Comparison of ENCODE assay signal across 10 mouse cellular contexts in the genomic region with DNA sequence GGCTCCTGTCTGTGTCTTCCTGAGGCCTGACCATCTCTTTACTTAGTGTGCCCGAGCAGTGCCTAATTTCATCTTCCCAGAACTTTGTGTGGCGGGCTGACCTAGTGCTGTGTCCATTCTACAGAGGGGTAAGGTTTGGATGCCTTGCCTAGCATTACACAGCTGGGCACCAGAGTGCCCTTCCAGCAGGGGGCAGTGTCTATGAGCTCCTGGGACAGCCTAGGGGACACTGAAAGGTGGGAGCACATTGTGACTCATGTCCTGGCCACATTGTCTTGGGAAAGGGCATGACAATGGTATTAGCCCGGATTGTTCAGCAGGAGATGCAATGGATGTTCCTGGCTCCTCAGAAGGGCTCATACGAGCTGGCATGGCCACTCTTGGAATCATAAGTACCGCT. TPM values are rescaled to one million over a fixed set of nuclear protein-coding genes. Genes with fewer than 3 reads are reported as not detected.
DNase-seq lines count a peak whose midpoint lies in the region; ATAC-seq and TF ChIP-seq lines count a peak whose summit lies in the region.
"Had no signal": no experiment of that assay in that cellular context is flagged by ENCODE, and none has a peak within 500 bp of the region (broad histone marks: within the 10 kb centered on the region; RNA-seq: fewer than 3 reads in every experiment).

No protein-coding gene starts in this region.

- H3K9ac ChIP-seq in heart, adult 2 months (ENCODE audit: low read depth, low read length): no peak overlapping the region
- no peak overlapping the region for H3K9ac ChIP-seq in heart, embryonic 12.5 days
- H3K9ac ChIP-seq: neural tube, embryonic 15.5 days had no signal

- no peaks in the 10 kb centered on the region for H3K9me3 ChIP-seq in heart, embryonic 12.5 days (replicated peaks)
- H3K9me3 ChIP-seq: neural tube, embryonic 15.5 days had no signal

- no peak for TF ChIP-seq POLR2A in heart, adult 2 months (IDR thresholded peaks at IDR 0.05; ENCODE audit: insufficient read depth, low read depth, low read length)
- no peak for TF ChIP-seq POLR2A in cortical plate, adult 2 months (IDR thresholded peaks at IDR 0.05; ENCODE audit: extremely low read depth, insufficient read depth, low read length)

- H3K27ac ChIP-seq in heart, adult 2 months: no peak overlapping the region
- H3K27ac ChIP-seq in heart, embryonic 12.5 days (ENCODE audit: poor library complexity, severe bottlenecking): no peak overlapping the region
- H3K27ac ChIP-seq in cortical plate, adult 2 months (ENCODE audit: insufficient read depth, low read length): no peak overlapping the region
- H3K27ac ChIP-seq: neural tube, embryonic 15.5 days had no signal

- peak; percentile 89 for TF ChIP-seq CTCF in heart, adult 2 months (IDR thresholded peaks at IDR 0.05)
- peak; percentile 25 for TF ChIP-seq CTCF in cortical plate, adult 2 months (IDR thresholded peaks at IDR 0.05; ENCODE audit: extremely low read depth, insufficient read depth, low read length)

- no peaks in the 10 kb centered on the region for H3K36me3 ChIP-seq in heart, adult 2 months (ENCODE audit: control insufficient read depth, insufficient read depth, low read length)
- H3K36me3 ChIP-seq in heart, embryonic 12.5 days: no peaks in the 10 kb centered on the region
- H3K36me3 ChIP-seq: neural tube, embryonic 15.5 days had no signal

- no peak overlapping the region for H3K4me3 ChIP-seq in heart, adult 2 months
- H3K4me3 ChIP-seq in heart, embryonic 12.5 days: no peak overlapping the region
- no peak overlapping the region for H3K4me3 ChIP-seq in cortical plate, adult 2 months (ENCODE audit: insufficient read depth, low read length)
- H3K4me3 ChIP-seq: neural tube, embryonic 15.5 days had no signal

- 65% methylated on average over 5 of the region's 5 CpGs for WGBS in heart, adult 2 months
- WGBS in heart, embryonic 12.5 days: 76% methylated on average over 5 of the region's 5 CpGs

- no peak for ATAC-seq in heart, embryonic 12.5 days (ENCODE audit: insufficient number of reproducible peaks, low FRiP score)
- peak; percentile 70 for ATAC-seq in megakaryocyte progenitor cell, adult 5-6 weeks (replicated peaks; ENCODE audit: poor library complexity)
- ATAC-seq in erythroid progenitor cell, adult 5-6 weeks (replicated peaks; ENCODE audit: low FRiP score, poor library complexity, severe bottlenecking): no peak

- DNase-seq in heart, adult 2 months: peak; percentile 61 to 75
- peak; percentile 50 to 62 for DNase-seq in CD8-positive naive resting alpha-beta T cell, adult 2 months (ENCODE audit: low read depth in 2 of 2, low spot score in 2 of 2)
- DNase-seq in layer of hippocampus, adult 8-10 months (ENCODE audit: low spot score in 2 of 2): no peak
- no peak for DNase-seq in left cerebral cortex, postnatal 4 days

- no peak overlapping the region for H3K4me2 ChIP-seq in heart, embryonic 12.5 days
- H3K4me2 ChIP-seq: neural tube, embryonic 15.5 days had no signal

- H3K79me2 ChIP-seq in heart, adult 2 months (replicated peaks; ENCODE audit: control insufficient read depth, insufficient read depth, low read length): no peaks in the 10 kb centered on the region

- H3K4me1 ChIP-seq in heart, adult 2 months (ENCODE audit: control insufficient read depth, insufficient read depth, low read length): no peaks in the 10 kb centered on the region; the same call in 1 of the 2 replicates
- H3K4me1 ChIP-seq in heart, embryonic 12.5 days (replicated peaks): peaks cover 11% of the 10 kb centered on the region
- no peaks in the 10 kb centered on the region for H3K4me1 ChIP-seq in cortical plate, adult 2 months (ENCODE audit: control insufficient read depth, insufficient read depth, low read length)

- intact Hi-C loops in heart, adult 2 months (cut with DNase I): loop anchor here (1.0 kb wide), 2 partner anchors 14 to 36 kb away; no protein-coding TSS in a partner anchor
- intact Hi-C loops in left cerebral cortex, postnatal 4 days (cut with DNase I): no loop called here

- H3K27me3 ChIP-seq in heart, adult 2 months (ENCODE audit: control insufficient read depth, insufficient read depth, low read length): no peaks in the 10 kb centered on the region
- H3K27me3 ChIP-seq in heart, embryonic 12.5 days (replicated peaks): peaks cover 23% of the 10 kb centered on the region

- TF ChIP-seq EP300 in heart, adult 2 months (IDR thresholded peaks at IDR 0.05; ENCODE audit: insufficient read depth, low read depth, low read length): 0 out of 2 replicates have a peak, but pooled peaks have one; percentile 60

RNA-seq across cellular contexts. Expression of gene Scnn1a, which starts 7.8 kb away (rescaled TPM):
- under 1 TPM; 0.37 to 0.75 TPM for total RNA-seq in heart, adult 2 months (2021)
- 0.76 and 3.1 TPM in 2 replicates for polyA plus RNA-seq in heart, adult 2 months (2012; rRNA removed)
- polyA plus RNA-seq in heart, embryonic 12.5 days (2016; fragmentation: Nextera tagmentation; extraction: Ambion mirVana): 0.70 and 0.80 TPM in 2 replicates
- polyA plus RNA-seq in cortical plate, adult 2 months (2012; rRNA removed): 4.0 and 4.7 TPM in 2 replicates
- 21.8 and 22.9 TPM in 2 replicates for total RNA-seq in megakaryocyte progenitor cell, adult 5-6 weeks (2015)
- total RNA-seq in megakaryocyte progenitor cell, adult 5-6 weeks (2017): 0.75 and 1.7 TPM in 2 replicates
- total RNA-seq in layer of hippocampus, adult 8-10 months (2022): 1 to 10 TPM; 4.3 to 5.6 (median 5.3) TPM
- 1 to 10 TPM; 1.5 to 2.1 TPM for total RNA-seq in left cerebral cortex, postnatal 4 days (2021)
- 2.9 and 7.6 TPM in 2 replicates for total RNA-seq in erythroid progenitor cell, adult 5-6 weeks (2015; ENCODE audit: low replicate concordance)
- not detected in 2 replicates for total RNA-seq in erythroid progenitor cell, adult 5-6 weeks (2017; ENCODE audit: low replicate concordance)

RNA-seq across cellular contexts. Expression of gene Ltbr, which starts 14.6 kb away (rescaled TPM):
- total RNA-seq in heart, adult 2 months (2021): 10 to 100 TPM; 28.2 to 28.8 TPM
- polyA plus RNA-seq in heart, adult 2 months (2012; rRNA removed): 34.8 and 36.5 TPM in 2 replicates
- polyA plus RNA-seq in heart, embryonic 12.5 days (2016; fragmentation: Nextera tagmentation; extraction: Ambion mirVana): 40.9 and 41.2 TPM in 2 replicates
- polyA plus RNA-seq in cortical plate, adult 2 months (2012; rRNA removed): 10.3 and 10.8 TPM in 2 replicates
- total RNA-seq in megakaryocyte progenitor cell, adult 5-6 weeks (2015): 17.5 and 18.7 TPM in 2 replicates
- 28.2 and 43.7 TPM in 2 replicates for total RNA-seq in megakaryocyte progenitor cell, adult 5-6 weeks (2017)
- 10 to 100 TPM in 2 of 4 experiments, 1 to 10 TPM in 2; 8.1 to 16.8 (median 11.5) TPM for total RNA-seq in layer of hippocampus, adult 8-10 months (2022)
- 10 to 100 TPM in 1 of 2 experiments, 1 to 10 TPM in 1; 9.6 to 10.7 TPM for total RNA-seq in left cerebral cortex, postnatal 4 days (2021)
- 0.84 and 5.0 TPM in 2 replicates for total RNA-seq in erythroid progenitor cell, adult 5-6 weeks (2015; ENCODE audit: low replicate concordance)
- 2.8 and 3.5 TPM in 2 replicates for total RNA-seq in erythroid progenitor cell, adult 5-6 weeks (2017; ENCODE audit: low replicate concordance)

RNA-seq across cellular contexts. Expression of gene Tnfrsf1a, which starts 20.9 kb away (rescaled TPM):
- total RNA-seq in heart, adult 2 months (2021): 10 to 100 TPM; 50.8 to 62.8 TPM
- 57.1 and 59.7 TPM in 2 replicates for polyA plus RNA-seq in heart, adult 2 months (2012; rRNA removed)
- polyA plus RNA-seq in heart, embryonic 12.5 days (2016; fragmentation: Nextera tagmentation; extraction: Ambion mirVana): 37.2 and 37.9 TPM in 2 replicates
- polyA plus RNA-seq in cortical plate, adult 2 months (2012; rRNA removed): 13.6 and 14.9 TPM in 2 replicates
- total RNA-seq in megakaryocyte progenitor cell, adult 5-6 weeks (2015): 56.9 and 61.8 TPM in 2 replicates
- total RNA-seq in megakaryocyte progenitor cell, adult 5-6 weeks (2017): 56.6 and 57.1 TPM in 2 replicates
- total RNA-seq in layer of hippocampus, adult 8-10 months (2022): 10 to 100 TPM; 11.0 to 36.7 (median 21.8) TPM
- total RNA-seq in left cerebral cortex, postnatal 4 days (2021): 10 to 100 TPM; 11.2 to 12.0 TPM
- 8.3 and 11.7 TPM in 2 replicates for total RNA-seq in erythroid progenitor cell, adult 5-6 weeks (2015; ENCODE audit: low replicate concordance)
- 2.3 and 20.7 TPM in 2 replicates for total RNA-seq in erythroid progenitor cell, adult 5-6 weeks (2017; ENCODE audit: low replicate concordance)

RNA-seq across cellular contexts. Expression of gene Tuba3a, which starts 42.4 kb away (rescaled TPM):
- total RNA-seq in heart, adult 2 months (2021): not detected
- 0.82 and 0.92 TPM in 2 replicates for polyA plus RNA-seq in heart, adult 2 months (2012; rRNA removed)
- polyA plus RNA-seq in heart, embryonic 12.5 days (2016; fragmentation: Nextera tagmentation; extraction: Ambion mirVana): not detected in 2 replicates
- polyA plus RNA-seq in cortical plate, adult 2 months (2012; rRNA removed): not detected in 2 replicates
- not detected in 2 replicates for total RNA-seq in megakaryocyte progenitor cell, adult 5-6 weeks (2015)
- total RNA-seq in megakaryocyte progenitor cell, adult 5-6 weeks (2017): not detected in 2 replicates
- total RNA-seq in layer of hippocampus, adult 8-10 months (2022): under 1 TPM in 2 of 4 experiments, not detected in 2; 0.20 to 0.31 TPM
- total RNA-seq in left cerebral cortex, postnatal 4 days (2021): not detected
- not detected in 2 replicates for total RNA-seq in erythroid progenitor cell, adult 5-6 weeks (2015; ENCODE audit: low replicate concordance)
- not detected in 2 replicates for total RNA-seq in erythroid progenitor cell, adult 5-6 weeks (2017; ENCODE audit: low replicate concordance)
- total RNA-seq: left cerebral cortex, adult 8-10 months had no signal
- polyA plus RNA-seq: neural tube, embryonic 15.5 days had no signal

RNA-seq across cellular contexts. Expression of gene Plekhg6, which starts 52.4 kb away (rescaled TPM):
- total RNA-seq in heart, adult 2 months (2021): under 1 TPM in 1 of 2 experiments, not detected in 1; 0.08 TPM
- 0.06 and 0.14 TPM in 2 replicates for polyA plus RNA-seq in heart, adult 2 months (2012; rRNA removed)
- polyA plus RNA-seq in heart, embryonic 12.5 days (2016; fragmentation: Nextera tagmentation; extraction: Ambion mirVana): not detected in 2 replicates
- polyA plus RNA-seq in cortical plate, adult 2 months (2012; rRNA removed): 0.11 and 0.23 TPM in 2 replicates
- total RNA-seq in megakaryocyte progenitor cell, adult 5-6 weeks (2015): not detected in 2 replicates
- not detected in 2 replicates for total RNA-seq in megakaryocyte progenitor cell, adult 5-6 weeks (2017)
- total RNA-seq in layer of hippocampus, adult 8-10 months (2022): under 1 TPM in 1 of 4 experiments, not detected in 3; 0.12 TPM
- not detected for total RNA-seq in left cerebral cortex, postnatal 4 days (2021)
- not detected in 2 replicates for total RNA-seq in erythroid progenitor cell, adult 5-6 weeks (2015; ENCODE audit: low replicate concordance)
- not detected in 2 replicates for total RNA-seq in erythroid progenitor cell, adult 5-6 weeks (2017; ENCODE audit: low replicate concordance)

Comparison
In these comparisons a context has a peak if more than half of its experiments do, and no peak if none do; other contexts are left out.
1. DNase-seq: peak in heart, adult 2 months (2 of 2) and CD8-positive naive resting alpha-beta T cell, adult 2 months (2 of 2); none in layer of hippocampus, adult 8-10 months (0 of 2) and left cerebral cortex, postnatal 4 days (single experiment).